Mouse (Mus musculus): Measurements from ENCODE around the gene Ammecr1. TPM values are rescaled to one million over a fixed set of nuclear protein-coding genes. Genes with fewer than 3 reads are reported as not detected.

The Ammecr1 gene
- polyA plus RNA-seq, 1 experiment from 2014 or later = 6.9 TPM

DNA sequence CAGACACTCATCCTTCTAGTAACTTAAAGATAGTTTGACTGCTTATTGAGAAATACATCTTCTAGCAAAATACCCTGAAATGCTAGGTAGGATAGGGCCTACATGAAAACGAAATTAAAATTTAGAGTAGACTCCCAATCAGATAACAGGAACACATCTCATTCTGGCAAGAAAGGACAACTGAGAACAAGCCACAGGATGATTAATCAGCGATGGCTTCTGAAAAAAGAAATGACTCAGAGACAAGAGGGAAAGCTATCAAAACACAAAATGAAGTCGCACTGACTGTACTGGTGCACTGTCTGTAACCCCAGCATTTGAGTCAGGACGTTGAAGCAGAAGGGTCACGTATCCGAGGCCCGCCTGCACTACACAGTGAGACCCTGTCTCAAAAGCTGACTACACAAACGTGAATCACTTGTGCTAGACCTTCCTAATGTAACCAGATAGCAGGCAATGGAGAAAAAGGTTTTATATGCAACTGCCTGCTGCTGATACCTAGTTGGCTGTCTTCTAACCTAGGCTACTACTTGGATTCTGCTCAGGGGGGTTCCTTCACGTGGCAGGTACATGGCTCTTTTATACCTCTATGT lies 68.1 kb downstream of the Ammecr1 start:
- no peak for DNase-seq (ENCODE audit: low spot score)
- no peak overlapping the region for H3K27ac ChIP-seq
- peaks cover 40% of the 10 kb centered on the region for H3K27me3 ChIP-seq (ENCODE audit: insufficient read depth, poor library complexity, severe bottlenecking)
- H3K4me3 ChIP-seq = no peak overlapping the region
- no peaks in the 10 kb centered on the region for H3K4me1 ChIP-seq (replicated peaks)
- WGBS = 89% methylated on average over 9 of the region's 9 CpGs
- H3K36me3 ChIP-seq = no peaks in the 10 kb centered on the region
- no peaks in the 10 kb centered on the region for H3K9me3 ChIP-seq

DNA sequence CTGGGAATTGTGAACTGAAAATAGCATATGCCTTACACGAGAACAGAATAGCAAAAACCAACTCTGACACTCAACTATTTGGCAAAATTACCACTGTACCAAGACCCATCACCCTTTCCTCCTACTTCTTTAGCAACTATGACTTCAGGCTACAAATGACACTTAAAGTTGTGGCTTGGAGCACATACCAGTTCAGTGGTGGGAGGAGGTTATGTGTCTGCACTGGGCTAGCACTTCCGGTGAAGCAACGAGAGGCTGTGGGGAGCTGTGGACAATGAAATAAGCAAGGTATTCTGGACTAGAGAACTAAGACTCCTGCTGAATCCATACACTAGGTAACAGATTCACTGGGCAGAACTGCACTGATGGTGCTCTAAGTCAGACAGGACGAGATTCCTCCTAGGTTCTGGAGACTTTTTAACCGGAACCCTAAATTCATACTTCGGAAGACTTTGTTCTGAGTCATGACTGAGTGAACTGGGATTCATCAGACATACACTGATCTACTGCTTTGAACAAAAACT lies 69.0 kb downstream of the Ammecr1 start:
- H3K27me3 ChIP-seq (ENCODE audit: insufficient read depth, poor library complexity, severe bottlenecking) = peaks cover 34% of the 10 kb centered on the region
- H3K4me1 ChIP-seq (replicated peaks) = no peaks in the 10 kb centered on the region
- H3K27ac ChIP-seq = no peak overlapping the region
- H3K9me3 ChIP-seq = no peaks in the 10 kb centered on the region
- DNase-seq (ENCODE audit: low spot score) = no peak
- 94% methylated on average over 6 of the region's 6 CpGs for WGBS
- no peak overlapping the region for H3K4me3 ChIP-seq
- no peaks in the 10 kb centered on the region for H3K36me3 ChIP-seq

DNA sequence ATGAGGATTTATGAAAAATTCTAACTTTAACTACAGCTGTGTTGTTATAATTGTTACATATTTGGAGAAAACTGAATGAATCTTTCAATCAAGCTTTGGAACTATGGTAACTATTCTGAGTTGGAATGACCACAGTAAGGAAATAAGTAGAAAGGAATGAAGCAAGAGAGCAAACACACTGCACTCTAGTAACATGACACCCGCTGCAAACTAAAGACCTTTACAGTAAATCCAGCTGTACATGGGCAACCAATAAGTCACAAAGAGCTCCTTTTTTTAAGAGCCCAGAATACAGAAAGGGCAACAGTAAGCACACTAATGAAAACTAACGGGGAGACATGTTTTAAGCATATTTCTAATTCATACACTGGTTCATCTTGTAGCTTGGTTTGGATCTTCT lies 71.2 kb downstream of the Ammecr1 start:
- Histone ChIP-seq H3K27me3 (ENCODE audit: insufficient read depth, poor library complexity, severe bottlenecking) (peaks cover 37% of the 10 kb centered on the region), H3K4me1 (replicated peaks) (no peaks in the 10 kb centered on the region), H3K36me3 (no peaks in the 10 kb centered on the region), H3K27ac (no peak overlapping the region), H3K4me3 (no peak overlapping the region), H3K9me3 (no peaks in the 10 kb centered on the region)
- no peak for DNase-seq (ENCODE audit: low spot score)
- 85% methylated on average over 2 of the region's 2 CpGs for whole genome bisulfite sequencing

DNA sequence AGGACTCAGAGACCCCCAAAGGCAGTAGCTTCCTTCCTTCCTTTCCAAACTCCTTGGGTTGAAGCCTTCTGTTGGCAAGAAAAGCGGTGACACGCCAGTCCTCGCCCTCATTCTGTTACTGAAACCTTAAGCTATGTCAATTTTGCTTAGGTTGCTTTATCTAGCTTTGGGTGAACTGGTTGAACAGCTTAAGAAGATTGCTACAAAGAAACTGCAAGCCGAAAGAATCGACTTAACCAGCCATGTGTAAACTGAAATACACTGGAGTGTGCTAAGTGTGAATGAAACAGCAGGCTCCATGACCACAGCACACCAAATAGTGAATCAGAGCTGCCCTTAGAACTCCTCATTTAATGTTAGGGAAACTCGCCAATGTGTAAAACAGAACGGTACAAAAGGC lies 80.6 kb downstream of the Ammecr1 start:
- H3K9me3 ChIP-seq = no peaks in the 10 kb centered on the region
- H3K36me3 ChIP-seq = no peaks in the 10 kb centered on the region
- H3K4me3 ChIP-seq = no peak overlapping the region
- 87% methylated on average over 7 of the region's 7 CpGs for WGBS
- DNase-seq (ENCODE audit: low spot score) = no peak
- H3K27ac ChIP-seq = no peak overlapping the region
- H3K27me3 ChIP-seq (ENCODE audit: insufficient read depth, poor library complexity, severe bottlenecking) = peaks cover 59% of the 10 kb centered on the region
- H3K4me1 ChIP-seq (replicated peaks) = no peaks in the 10 kb centered on the region

DNA sequence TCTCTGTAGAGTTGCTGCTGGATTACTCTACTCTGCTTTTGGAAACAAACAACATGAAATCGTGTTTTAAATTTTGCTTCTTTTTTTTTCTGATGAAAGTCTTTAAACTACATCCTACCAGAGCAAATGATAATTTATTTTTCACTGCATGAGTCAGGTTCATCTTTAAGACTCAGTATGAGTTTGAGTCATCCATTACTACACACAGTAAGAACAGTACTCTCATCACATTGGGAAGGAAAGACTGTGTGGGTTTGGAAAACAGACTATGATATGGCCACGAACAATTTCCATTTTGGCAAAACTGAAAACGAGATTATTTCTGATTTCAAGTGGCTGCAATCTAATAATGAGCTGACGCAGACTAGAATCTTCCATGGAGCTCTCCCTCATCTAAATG lies 82.9 kb downstream of the Ammecr1 start:
- no peaks in the 10 kb centered on the region for H3K36me3 ChIP-seq
- no peak for DNase-seq (ENCODE audit: low spot score)
- peaks cover 56% of the 10 kb centered on the region for H3K27me3 ChIP-seq (ENCODE audit: insufficient read depth, poor library complexity, severe bottlenecking)
- no peak overlapping the region for H3K4me3 ChIP-seq
- WGBS = 93% methylated on average over 4 of the region's 4 CpGs
- no peak overlapping the region for H3K27ac ChIP-seq
- no peaks in the 10 kb centered on the region for H3K4me1 ChIP-seq (replicated peaks)
- H3K9me3 ChIP-seq = no peaks in the 10 kb centered on the region

GRCm38 (mm10) chrX:142882255-142882654 lies 84.3 kb downstream of the Ammecr1 start:
- H3K27ac ChIP-seq = no peak overlapping the region
- no peak for DNase-seq (ENCODE audit: low spot score)
- no peaks in the 10 kb centered on the region for H3K4me1 ChIP-seq (replicated peaks)
- no peaks in the 10 kb centered on the region for H3K36me3 ChIP-seq
- H3K27me3 ChIP-seq (ENCODE audit: insufficient read depth, poor library complexity, severe bottlenecking) = peaks cover 55% of the 10 kb centered on the region
- no peaks in the 10 kb centered on the region for H3K9me3 ChIP-seq
- H3K4me3 ChIP-seq = no peak overlapping the region
- WGBS = 94% methylated on average over 5 of the region's 5 CpGs

GRCm38 (mm10) chrX:142869844-142870243 lies 96.7 kb downstream of the Ammecr1 start:
- 88% methylated on average over 2 of the region's 2 CpGs for WGBS
- Histone ChIP-seq H3K27me3 (ENCODE audit: insufficient read depth, poor library complexity, severe bottlenecking) (peaks cover 8% of the 10 kb centered on the region; the same call in 1 of the 2 replicates), H3K9me3 (no peaks in the 10 kb centered on the region), H3K4me1 (replicated peaks) (no peaks in the 10 kb centered on the region), H3K4me3 (no peak overlapping the region), H3K27ac (no peak overlapping the region), H3K36me3 (no peaks in the 10 kb centered on the region)
- DNase-seq (ENCODE audit: low spot score) = no peak

DNA sequence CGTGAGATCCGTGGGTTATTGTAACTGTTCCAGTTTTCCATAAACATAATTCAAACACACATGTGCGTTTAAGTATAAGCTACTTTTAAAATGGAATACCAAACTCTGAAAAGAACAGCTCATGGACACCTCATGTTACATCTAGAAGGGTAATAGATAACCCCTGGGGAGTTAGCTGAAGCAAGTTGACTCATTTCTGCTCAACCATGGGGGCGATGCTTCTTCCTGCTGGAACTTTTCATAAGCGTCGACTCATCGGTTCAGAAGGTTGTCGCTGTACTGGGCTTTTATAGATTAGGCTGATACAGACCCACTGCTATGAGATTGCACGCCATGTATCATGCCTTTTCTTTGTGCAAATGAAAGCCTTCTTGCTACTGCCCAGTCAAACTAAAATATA lies 118.5 kb downstream of the Ammecr1 start:
- Histone ChIP-seq H3K27me3 (ENCODE audit: insufficient read depth, poor library complexity, severe bottlenecking) (peaks cover 17% of the 10 kb centered on the region), H3K4me1 (replicated peaks) (no peaks in the 10 kb centered on the region), H3K27ac (no peak overlapping the region), H3K36me3 (no peaks in the 10 kb centered on the region), H3K9me3 (no peaks in the 10 kb centered on the region), H3K4me3 (no peak overlapping the region)
- DNase-seq (ENCODE audit: low spot score) = no peak
- WGBS = 93% methylated on average over 9 of the region's 9 CpGs

- Histone ChIP-seq H3K4me3 (no peak overlapping the region), H3K4me1 (replicated peaks) (no peaks in the 10 kb centered on the region), H3K27me3 (ENCODE audit: insufficient read depth, poor library complexity, severe bottlenecking) (peaks cover 17% of the 10 kb centered on the region), H3K9me3 (no peaks in the 10 kb centered on the region), H3K27ac (no peak overlapping the region), H3K36me3 (0 out of 2 replicates have a peak, but pooled peaks cover 2% of the 10 kb centered on the region)
- WGBS = 88% methylated on average over 6 of the region's 6 CpGs
- no peak for DNase-seq (ENCODE audit: low spot score)
These were observed 120.3 kb downstream of the Ammecr1 start for GRCm38 (mm10) chrX:142846266-142846665.

DNA sequence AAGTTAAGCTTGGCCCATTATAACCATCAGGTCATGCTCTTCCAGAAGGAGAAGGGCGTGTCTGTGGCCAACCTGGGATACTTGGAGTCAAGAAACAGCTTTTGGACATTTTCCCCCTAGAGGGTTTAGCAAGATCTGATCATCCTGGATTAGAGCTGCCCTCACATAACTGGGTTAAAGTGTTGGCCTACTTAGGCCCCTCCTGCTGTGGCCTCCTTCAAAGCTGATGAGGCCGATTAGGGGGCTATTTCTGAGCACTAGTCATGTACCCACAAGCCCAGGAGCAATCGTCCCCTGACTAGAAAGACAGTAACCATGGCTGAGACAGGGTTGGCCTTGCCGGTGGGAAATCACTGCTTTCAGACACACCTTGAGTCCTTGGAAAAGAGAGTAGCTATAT lies 124.6 kb downstream of the Ammecr1 start:
- Histone ChIP-seq H3K4me3 (no peak overlapping the region), H3K27ac (no peak overlapping the region), H3K36me3 (0 out of 2 replicates have a peak, but pooled peaks cover 2% of the 10 kb centered on the region), H3K4me1 (replicated peaks) (no peaks in the 10 kb centered on the region), H3K27me3 (ENCODE audit: insufficient read depth, poor library complexity, severe bottlenecking) (peaks cover 30% of the 10 kb centered on the region), H3K9me3 (no peaks in the 10 kb centered on the region)
- WGBS = 85% methylated on average over 4 of the region's 4 CpGs
- DNase-seq (ENCODE audit: low spot score) = no peak

DNA sequence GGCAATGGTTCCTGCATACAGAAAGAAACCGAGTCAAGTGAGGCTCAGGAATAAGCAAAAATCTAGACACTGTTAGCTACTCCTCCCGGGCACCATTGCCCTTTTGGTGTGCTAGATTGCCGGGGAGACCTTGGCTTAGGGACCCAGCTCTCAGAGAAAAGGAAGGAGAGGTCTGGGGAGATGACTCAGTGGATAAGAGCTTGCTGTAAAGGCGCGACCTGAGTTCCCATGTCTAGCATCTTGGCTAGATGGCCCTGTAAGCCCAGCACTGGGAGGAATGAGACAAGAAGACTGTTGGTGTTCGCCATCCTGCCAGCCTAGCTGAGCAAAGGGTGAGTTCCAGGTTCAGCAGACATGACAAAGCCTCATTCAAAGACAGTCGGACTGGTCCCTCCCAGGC lies 127.1 kb downstream of the Ammecr1 start:
- no peak overlapping the region for H3K27ac ChIP-seq
- H3K27me3 ChIP-seq (ENCODE audit: insufficient read depth, poor library complexity, severe bottlenecking) = peaks cover 33% of the 10 kb centered on the region
- H3K36me3 ChIP-seq = peaks cover 6% of the 10 kb centered on the region; the same call in 1 of the 2 replicates
- no peak for DNase-seq (ENCODE audit: low spot score)
- 86% methylated on average over 7 of the region's 7 CpGs for whole genome bisulfite sequencing
- no peak overlapping the region for H3K4me3 ChIP-seq
- no peaks in the 10 kb centered on the region for H3K4me1 ChIP-seq (replicated peaks)
- no peaks in the 10 kb centered on the region for H3K9me3 ChIP-seq

- peaks cover 35% of the 10 kb centered on the region for H3K27me3 ChIP-seq (ENCODE audit: insufficient read depth, poor library complexity, severe bottlenecking)
- H3K9me3 ChIP-seq = no peaks in the 10 kb centered on the region
- H3K4me1 ChIP-seq (replicated peaks) = no peaks in the 10 kb centered on the region
- WGBS = 79% methylated on average over 2 of the region's 2 CpGs
- H3K36me3 ChIP-seq = peaks cover 6% of the 10 kb centered on the region; the same call in 1 of the 2 replicates
- H3K4me3 ChIP-seq = no peak overlapping the region
- no peak for DNase-seq (ENCODE audit: low spot score)
- H3K27ac ChIP-seq = no peak overlapping the region
These were observed 127.7 kb downstream of the Ammecr1 start for GRCm38 (mm10) chrX:142838841-142839240.

DNA sequence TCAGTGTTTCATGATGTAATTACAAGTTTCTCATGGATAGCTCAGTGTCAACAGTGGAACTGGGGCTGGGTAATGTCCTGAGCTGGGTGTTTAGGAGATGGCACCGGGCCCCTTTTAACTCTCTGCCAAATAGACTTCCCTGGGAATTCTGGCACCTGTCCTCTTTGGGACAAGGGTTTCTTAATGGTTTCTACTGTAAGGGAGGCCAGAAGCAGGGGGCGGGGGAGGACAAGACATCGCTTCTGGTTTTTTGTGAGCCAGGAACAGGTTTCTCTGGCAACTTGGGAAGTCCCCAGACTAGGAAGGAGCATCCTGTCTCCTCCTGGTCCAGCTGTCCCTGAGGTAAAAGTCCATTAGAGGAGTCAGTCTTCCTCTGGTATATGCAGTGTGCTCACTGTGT lies 129.2 kb downstream of the Ammecr1 start:
- no peak overlapping the region for H3K27ac ChIP-seq

More for the DNA sequence above, 129.2 kb downstream of the Ammecr1 start:
- Histone ChIP-seq H3K27me3 (ENCODE audit: insufficient read depth, poor library complexity, severe bottlenecking) (peaks cover 45% of the 10 kb centered on the region), H3K4me1 (replicated peaks) (0 out of 2 replicates have a peak, but pooled peaks cover 2% of the 10 kb centered on the region), H3K4me3 (no peak overlapping the region), H3K36me3 (peaks cover 5% of the 10 kb centered on the region; the same call in 1 of the 2 replicates), H3K9me3 (no peaks in the 10 kb centered on the region)
- DNase-seq (ENCODE audit: low spot score) = no peak
- 94% methylated on average over 3 of the region's 3 CpGs for WGBS
